Mouse (Mus musculus): Measurements from ENCODE around the gene Ube2v1. TPM values are rescaled to one million over a fixed set of nuclear protein-coding genes. Genes with fewer than 3 reads are reported as not detected.

The Ube2v1 gene
- polyA plus RNA-seq, 1 experiment: 237 TPM

GRCm38 (mm10) chr2:167629665-167630209 is 2.2 kb downstream of the Ube2v1 start:
- H3K79me2 ChIP-seq (ENCODE audit: control insufficient read depth, insufficient read depth): peaks cover 69% of the 10 kb centered on the region

GRCm38 (mm10) chr2:167628872-167629271 is 3.0 kb downstream of the Ube2v1 start:
- TF ChIP-seq CEBPB (IDR thresholded peaks at IDR 0.05; ENCODE audit: low read depth) (no peak), USF1 (IDR thresholded peaks at IDR 0.05; ENCODE audit: low read depth) (no peak)
- H3K27me3 ChIP-seq (ENCODE audit: control insufficient read depth, insufficient read depth, insufficient read length): no peaks in the 10 kb centered on the region
- H3K36me3 ChIP-seq (ENCODE audit: control insufficient read depth, insufficient read depth): peaks cover 12% of the 10 kb centered on the region
- H3K4me3 ChIP-seq (ENCODE audit: insufficient read depth, poor library complexity, severe bottlenecking): no peak overlapping the region
- H3K79me3 ChIP-seq (ENCODE audit: low read depth): peaks cover 72% of the 10 kb centered on the region
- H3K79me2 ChIP-seq (ENCODE audit: control insufficient read depth, insufficient read depth): peaks cover 78% of the 10 kb centered on the region
- no peak overlapping the region for H3ac ChIP-seq (ENCODE audit: control insufficient read depth, insufficient read length, low read depth)

More at GRCm38 (mm10) chr2:167629665-167630209, 2.2 kb downstream of the Ube2v1 start:
- H3K4me3 ChIP-seq (ENCODE audit: insufficient read depth, poor library complexity, severe bottlenecking): no peak overlapping the region
- no peak for TF ChIP-seq CTCF (IDR thresholded peaks at IDR 0.05; ENCODE audit: control insufficient read depth, insufficient read depth, insufficient read length)
- no peak for TF ChIP-seq MAX (IDR thresholded peaks at IDR 0.05)
- no peak for TF ChIP-seq CEBPB (IDR thresholded peaks at IDR 0.05; ENCODE audit: low read depth)
- no peak for TF ChIP-seq MYOG (IDR thresholded peaks at IDR 0.05; ENCODE audit: control insufficient read depth, extremely low read depth, insufficient read length)
- peaks cover 66% of the 10 kb centered on the region for H3K79me3 ChIP-seq (ENCODE audit: low read depth)
- H3K27me3 ChIP-seq (ENCODE audit: control insufficient read depth, insufficient read depth, insufficient read length): no peaks in the 10 kb centered on the region
- H3ac ChIP-seq (ENCODE audit: control insufficient read depth, insufficient read length, low read depth): no peak overlapping the region
- H3K36me3 ChIP-seq (ENCODE audit: control insufficient read depth, insufficient read depth): peaks cover 11% of the 10 kb centered on the region

GRCm38 (mm10) chr2:167627019-167627418 is 4.9 kb downstream of the Ube2v1 start:
- Histone ChIP-seq H3K79me2 (ENCODE audit: control insufficient read depth, insufficient read depth) (peaks cover 96% of the 10 kb centered on the region), H3K36me3 (ENCODE audit: control insufficient read depth, insufficient read depth) (peaks cover 18% of the 10 kb centered on the region), H3K79me3 (ENCODE audit: low read depth) (peaks cover 90% of the 10 kb centered on the region), H3ac (ENCODE audit: control insufficient read depth, insufficient read length, low read depth) (no peak overlapping the region), H3K4me3 (ENCODE audit: insufficient read depth, poor library complexity, severe bottlenecking) (no peak overlapping the region), H3K27me3 (ENCODE audit: control insufficient read depth, insufficient read depth, insufficient read length) (no peaks in the 10 kb centered on the region)
- TF ChIP-seq CTCF (IDR thresholded peaks at IDR 0.05; ENCODE audit: control insufficient read depth, insufficient read depth, insufficient read length) (no peak), FOSL1 (IDR thresholded peaks at IDR 0.05; ENCODE audit: insufficient read depth, low read length, poor library complexity, severe bottlenecking) (no peak), USF1 (IDR thresholded peaks at IDR 0.05; ENCODE audit: low read depth) (no peak), CEBPB (IDR thresholded peaks at IDR 0.05; ENCODE audit: low read depth) (no peak), MYOG (IDR thresholded peaks at IDR 0.05; ENCODE audit: control insufficient read depth, extremely low read depth, insufficient read length) (no peak), MYOD1 (IDR thresholded peaks at IDR 0.05; ENCODE audit: control insufficient read depth, insufficient read length, low read depth) (no peak), MAX (IDR thresholded peaks at IDR 0.05) (no peak)

- Histone ChIP-seq H3K27me3 (ENCODE audit: control insufficient read depth, insufficient read depth, insufficient read length) (no peaks in the 10 kb centered on the region), H3K79me2 (ENCODE audit: control insufficient read depth, insufficient read depth) (peaks cover 100% of the 10 kb centered on the region), H3K4me3 (ENCODE audit: insufficient read depth, poor library complexity, severe bottlenecking) (no peak overlapping the region), H3K36me3 (ENCODE audit: control insufficient read depth, insufficient read depth) (peaks cover 18% of the 10 kb centered on the region), H3K79me3 (ENCODE audit: low read depth) (peaks cover 96% of the 10 kb centered on the region), H3ac (ENCODE audit: control insufficient read depth, insufficient read length, low read depth) (no peak overlapping the region)
- no peak for TF ChIP-seq MAX (IDR thresholded peaks at IDR 0.05)
- no peak for TF ChIP-seq CTCF (IDR thresholded peaks at IDR 0.05; ENCODE audit: control insufficient read depth, insufficient read depth, insufficient read length)
- no peak for TF ChIP-seq MYOD1 (IDR thresholded peaks at IDR 0.05; ENCODE audit: control insufficient read depth, insufficient read length, low read depth)
- no peak for TF ChIP-seq MYOG (IDR thresholded peaks at IDR 0.05; ENCODE audit: control insufficient read depth, extremely low read depth, insufficient read length)
- no peak for TF ChIP-seq CEBPB (IDR thresholded peaks at IDR 0.05; ENCODE audit: low read depth)
- TF ChIP-seq USF1 (IDR thresholded peaks at IDR 0.05; ENCODE audit: low read depth): no peak
- no peak for TF ChIP-seq FOSL1 (IDR thresholded peaks at IDR 0.05; ENCODE audit: insufficient read depth, low read length, poor library complexity, severe bottlenecking)
Measured at GRCm38 (mm10) chr2:167625670-167626069, 6.2 kb downstream of the Ube2v1 start.

- Histone ChIP-seq H3K4me3 (ENCODE audit: insufficient read depth, poor library complexity, severe bottlenecking) (no peak overlapping the region), H3K79me2 (ENCODE audit: control insufficient read depth, insufficient read depth) (peaks cover 100% of the 10 kb centered on the region), H3K36me3 (ENCODE audit: control insufficient read depth, insufficient read depth) (peaks cover 18% of the 10 kb centered on the region), H3ac (ENCODE audit: control insufficient read depth, insufficient read length, low read depth) (no peak overlapping the region), H3K79me3 (ENCODE audit: low read depth) (peaks cover 96% of the 10 kb centered on the region), H3K27me3 (ENCODE audit: control insufficient read depth, insufficient read depth, insufficient read length) (no peaks in the 10 kb centered on the region)
- TF ChIP-seq CEBPB (IDR thresholded peaks at IDR 0.05; ENCODE audit: low read depth) (no peak), MYOG (IDR thresholded peaks at IDR 0.05; ENCODE audit: control insufficient read depth, extremely low read depth, insufficient read length) (no peak), CTCF (IDR thresholded peaks at IDR 0.05; ENCODE audit: control insufficient read depth, insufficient read depth, insufficient read length) (no peak), MAX (IDR thresholded peaks at IDR 0.05) (no peak), FOSL1 (IDR thresholded peaks at IDR 0.05; ENCODE audit: insufficient read depth, low read length, poor library complexity, severe bottlenecking) (no peak), USF1 (IDR thresholded peaks at IDR 0.05; ENCODE audit: low read depth) (no peak), MYOD1 (IDR thresholded peaks at IDR 0.05; ENCODE audit: control insufficient read depth, insufficient read length, low read depth) (no peak)
Measured at GRCm38 (mm10) chr2:167624368-167625075, 7.4 kb downstream of the Ube2v1 start.

- H3K36me3 ChIP-seq (ENCODE audit: control insufficient read depth, insufficient read depth): peaks cover 16% of the 10 kb centered on the region
- H3K79me3 ChIP-seq (ENCODE audit: low read depth): peaks cover 92% of the 10 kb centered on the region
- no peak for TF ChIP-seq MAX (IDR thresholded peaks at IDR 0.05)
- no peak for TF ChIP-seq USF1 (IDR thresholded peaks at IDR 0.05; ENCODE audit: low read depth)
- TF ChIP-seq CEBPB (IDR thresholded peaks at IDR 0.05; ENCODE audit: low read depth): no peak
- no peak for TF ChIP-seq MYOD1 (IDR thresholded peaks at IDR 0.05; ENCODE audit: control insufficient read depth, insufficient read length, low read depth)
- no peak for TF ChIP-seq FOSL1 (IDR thresholded peaks at IDR 0.05; ENCODE audit: insufficient read depth, low read length, poor library complexity, severe bottlenecking)
- TF ChIP-seq CTCF (IDR thresholded peaks at IDR 0.05; ENCODE audit: control insufficient read depth, insufficient read depth, insufficient read length): no peak
- no peak for TF ChIP-seq MYOG (IDR thresholded peaks at IDR 0.05; ENCODE audit: control insufficient read depth, extremely low read depth, insufficient read length)
- no peak overlapping the region for H3ac ChIP-seq (ENCODE audit: control insufficient read depth, insufficient read length, low read depth)
- peaks cover 100% of the 10 kb centered on the region for H3K79me2 ChIP-seq (ENCODE audit: control insufficient read depth, insufficient read depth)
- no peak overlapping the region for H3K4me3 ChIP-seq (ENCODE audit: insufficient read depth, poor library complexity, severe bottlenecking)
- no peaks in the 10 kb centered on the region for H3K27me3 ChIP-seq (ENCODE audit: control insufficient read depth, insufficient read depth, insufficient read length)
Measured at GRCm38 (mm10) chr2:167622965-167623364, 8.9 kb downstream of the Ube2v1 start.

Measured in C2C12 (cell line).